Mouse (Mus musculus) neural tube, embryonic 12.5 days (tissue): ENCODE data around the gene Fam92b. TPM values are rescaled to one million over a fixed set of nuclear protein-coding genes. Genes with fewer than 3 reads are reported as not detected.

ENCODE experiments used
- ATAC-seq: fragments of 200-750 bp; cut with Nextera tagmentation; 2 replicates; pipeline ENCODE4 v1.8.0; 2017; ENCODE audit warnings: low read depth, mild to moderate bottlenecking, moderate TSS enrichment, moderate library complexity; ENCODE audit not compliant: low FRiP score
- H3K27ac ChIP-seq: fragments of 300-500 bp; sonication (generic); 2 replicates; pipeline ENCODE4 v1.5.1; 2016
- H3K27me3 ChIP-seq: fragments of 300-500 bp; sonication (generic); replicated peaks from 2 replicates; pipeline ENCODE4 v1.6.1; 2016; ENCODE audit warnings: mild to moderate bottlenecking
- H3K36me3 ChIP-seq: fragments of 300-500 bp; sonication (generic); 2 replicates; pipeline ENCODE4 v1.6.1; 2016; ENCODE audit warnings: mild to moderate bottlenecking
- H3K4me1 ChIP-seq: fragments of 300-500 bp; sonication (generic); 2 replicates; pipeline ENCODE4 v1.6.1; 2016
- H3K4me2 ChIP-seq: fragments of 300-500 bp; sonication (generic); replicated peaks from 2 replicates; pipeline ENCODE4 v1.6.1; 2016; ENCODE audit warnings: mild to moderate bottlenecking
- H3K4me3 ChIP-seq: fragments of 300-500 bp; sonication (generic); 2 replicates; pipeline ENCODE4 v1.5.1; 2016
- H3K9ac ChIP-seq: fragments of 300-500 bp; sonication (generic); 2 replicates; pipeline ENCODE4 v1.6.1; 2016; ENCODE audit warnings: mild to moderate bottlenecking
- H3K9me3 ChIP-seq: fragments of 300-500 bp; sonication (generic); 2 replicates; pipeline ENCODE4 v1.6.1; 2016; ENCODE audit warnings: mild to moderate bottlenecking
- WGBS: fragments of 180-500 bp; shearing (Covaris S2); methylation state at CpG from one replicate; pipeline ENCODE4 v1.1.7; 2016; 5-methylcytosine and 5-hydroxymethylcytosine counted together
- polyA plus RNA-seq: library from polyadenylated mRNA; unstranded; fragments of >200 nt; fragmentation: Nextera tagmentation; extraction: Ambion mirVana; gene quantifications from 2 replicates; pipeline ENCODE4 v1.2.1, GENCODE M21; 2016

Fam92b gene
- polyA plus RNA-seq = 0.89 and 1.3 TPM in 2 replicates

DNA sequence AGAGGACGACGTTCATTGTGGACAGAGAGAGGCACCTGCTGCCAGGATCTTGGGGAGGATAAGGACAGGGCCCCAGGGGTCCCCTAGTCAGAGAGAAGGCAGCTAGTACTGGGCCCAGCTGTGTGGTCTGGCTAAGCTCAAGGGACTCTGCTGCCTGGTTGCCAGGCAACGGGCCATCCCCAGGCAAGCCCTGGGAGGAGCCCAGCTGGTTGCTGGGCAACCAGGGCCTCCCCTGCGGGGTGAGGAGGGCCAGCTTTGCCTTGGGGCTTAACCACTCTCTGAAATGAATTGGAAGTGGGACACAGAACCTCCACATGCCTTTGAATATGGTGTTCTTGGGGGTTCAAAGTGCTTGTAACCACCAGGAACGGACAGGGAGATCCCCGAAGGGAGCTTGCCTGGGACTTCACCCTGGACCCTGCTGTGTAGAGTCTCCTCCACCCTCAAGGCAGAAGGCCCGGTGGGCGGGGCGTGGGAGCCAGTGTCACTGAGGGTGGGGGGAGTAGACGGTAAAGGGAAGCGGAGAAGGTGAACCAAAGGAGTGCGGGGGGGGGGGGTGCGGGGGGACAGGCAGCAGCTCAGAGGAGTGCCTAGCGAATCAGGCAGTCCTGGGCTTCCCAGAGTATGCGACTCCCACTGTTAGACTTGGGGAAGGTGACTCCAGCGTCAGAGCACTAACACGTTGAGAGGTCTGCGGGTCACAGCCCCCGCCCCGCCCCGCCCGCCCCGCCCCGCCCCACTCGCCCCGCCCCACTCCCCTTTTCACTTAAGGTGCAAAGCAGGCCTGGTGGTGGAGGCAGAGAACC, at the start of gene Fam92b:
TSS of gene Fam92b (minus strand) at position 149 of the 806 bp plus-strand sequence.
- H3K4me3 ChIP-seq = peak within 1 kb of the TSS; percentile 18; the same call in 1 of the 2 replicates
- H3K36me3 ChIP-seq = no peaks in the 10 kb centered on the region
- peak within 1 kb of the TSS; percentile 56 for H3K4me2 ChIP-seq
- no peaks in the 10 kb centered on the region for H3K9me3 ChIP-seq
- peak within 1 kb of the TSS; percentile 42; the same call in 1 of the 2 replicates for H3K9ac ChIP-seq
- peak within 1 kb of the TSS; percentile 76; the same call in 1 of the 2 replicates for H3K27ac ChIP-seq
- peaks cover 43% of the 10 kb centered on the region for H3K4me1 ChIP-seq
- peaks cover 16% of the 10 kb centered on the region for H3K27me3 ChIP-seq
- peak; percentile 87 for ATAC-seq
- WGBS = 0% methylated on average over 23 of the region's 26 CpGs

DNA sequence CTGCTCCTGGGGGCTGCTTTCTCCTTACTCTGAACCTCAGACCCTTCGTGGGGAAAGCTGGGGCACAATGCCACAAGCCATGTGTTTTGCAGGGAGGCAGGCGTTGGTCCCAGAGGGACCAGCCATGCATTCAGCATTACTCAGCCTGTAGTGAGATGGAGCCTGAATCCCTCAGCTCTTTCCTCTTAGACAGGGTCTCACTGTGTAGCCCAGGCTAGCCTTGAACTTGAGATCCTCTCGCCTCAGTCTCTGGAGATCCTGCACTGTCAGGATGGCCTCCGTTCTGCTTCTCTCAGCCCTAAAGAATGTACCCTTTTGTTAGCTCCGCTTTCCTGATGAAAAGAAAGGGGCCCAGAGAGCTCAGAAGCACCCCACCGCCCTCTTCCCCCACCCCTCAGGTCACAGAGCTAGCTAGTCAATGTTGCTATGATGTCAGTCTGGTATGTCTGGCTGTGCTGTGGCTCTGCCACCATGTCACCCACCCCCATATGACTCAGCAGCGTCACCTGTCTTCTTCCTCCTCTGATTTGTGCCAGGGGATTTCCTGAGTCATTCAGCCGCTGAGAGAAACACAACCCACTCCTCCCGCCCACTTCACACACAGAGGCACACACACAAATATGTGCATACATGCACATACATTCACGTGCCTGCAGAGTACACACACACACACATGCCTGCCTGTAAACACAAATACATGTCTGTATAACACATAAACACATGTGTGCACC, 48.3 kb upstream of the Fam92b start:
- no peak for ATAC-seq
- H3K36me3 ChIP-seq = no peaks in the 10 kb centered on the region
- no peak overlapping the region for H3K4me2 ChIP-seq
- H3K27me3 ChIP-seq = peaks cover 5% of the 10 kb centered on the region
- H3K4me3 ChIP-seq = no peak overlapping the region
- peaks cover 76% of the 10 kb centered on the region for H3K4me1 ChIP-seq
- no peaks in the 10 kb centered on the region for H3K9me3 ChIP-seq
- H3K27ac ChIP-seq = no peak overlapping the region; the same call in 1 of the 2 replicates
- 32% methylated on average over 10 of the region's 10 CpGs for WGBS
- H3K9ac ChIP-seq = 0 out of 2 replicates have a peak overlapping the region, but pooled peaks have one; percentile 6

DNA sequence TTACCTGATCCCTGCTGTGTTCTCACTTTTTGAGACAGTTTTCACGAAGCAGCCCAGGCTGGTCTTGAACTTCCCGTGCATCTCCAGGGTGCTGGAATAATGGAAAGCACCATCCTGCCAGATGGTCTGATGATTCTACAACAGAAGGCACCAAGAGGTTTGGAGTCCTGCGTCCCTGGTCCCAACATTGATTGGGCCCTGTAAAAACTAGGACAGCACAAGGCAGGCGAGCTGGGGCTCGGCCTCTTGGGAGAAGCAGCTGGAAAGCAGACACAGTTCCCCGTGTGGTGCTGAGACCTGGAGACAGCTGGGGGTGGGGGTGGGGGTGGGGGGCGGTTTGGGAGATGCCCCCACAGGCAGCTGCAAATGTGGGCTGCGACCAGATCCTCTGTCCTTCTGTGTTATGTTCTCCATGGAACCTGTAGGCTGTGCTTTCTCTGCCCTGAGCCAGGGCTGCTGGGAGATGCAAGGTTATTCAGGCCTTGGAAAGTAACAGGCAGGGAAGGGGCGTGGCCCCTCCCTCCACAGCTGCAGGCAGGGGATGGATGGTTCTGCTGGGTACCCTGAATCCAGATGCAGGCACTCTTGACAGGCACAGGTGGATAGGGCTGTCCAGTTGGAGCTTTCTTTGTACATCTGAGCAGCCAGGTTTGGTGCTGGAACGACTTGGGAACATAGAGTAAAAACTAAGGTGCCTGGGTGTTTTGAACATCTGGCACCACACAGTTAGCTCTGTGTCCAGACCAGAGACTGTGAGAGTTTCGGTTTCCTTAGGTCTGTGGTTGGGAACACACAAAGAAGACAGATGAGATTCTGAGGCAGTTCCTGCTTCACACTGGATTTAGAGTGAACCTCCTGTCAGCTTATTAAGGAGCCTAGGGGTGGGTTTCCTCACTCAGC, 47.5 kb upstream of the Fam92b start:
- H3K4me3 ChIP-seq = no peak overlapping the region
- H3K36me3 ChIP-seq = no peaks in the 10 kb centered on the region
- ATAC-seq = no peak
- peaks cover 5% of the 10 kb centered on the region; the same call in 1 of the 2 replicates for H3K27me3 ChIP-seq
- H3K4me2 ChIP-seq = no peak overlapping the region
- H3K4me1 ChIP-seq = peaks cover 73% of the 10 kb centered on the region
- H3K9me3 ChIP-seq = no peaks in the 10 kb centered on the region
- H3K9ac ChIP-seq = 0 out of 2 replicates have a peak overlapping the region, but pooled peaks have one; percentile 6
- H3K27ac ChIP-seq = no peak overlapping the region; the same call in 1 of the 2 replicates
- WGBS = 43% methylated on average over 11 of the region's 11 CpGs

DNA sequence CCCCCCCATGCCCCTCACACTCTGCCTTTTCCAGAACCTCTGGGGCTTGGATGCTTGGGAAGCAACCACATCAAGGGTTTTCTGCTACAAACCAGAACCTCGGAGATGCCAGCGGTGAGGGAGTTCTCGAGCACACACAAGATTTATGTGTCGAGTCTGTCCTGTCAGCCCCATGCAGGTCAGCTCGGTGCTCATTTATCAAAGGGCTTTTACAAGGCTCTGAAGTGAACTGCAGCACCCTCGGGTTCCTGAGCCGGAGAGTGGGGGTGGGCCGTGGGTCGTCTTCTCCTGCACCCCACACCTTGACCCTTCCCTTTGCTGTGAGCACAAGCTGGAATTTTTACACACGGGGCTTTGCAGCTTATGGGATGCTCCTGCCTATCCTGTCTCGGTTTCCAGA, 45.3 kb upstream of the Fam92b start:
- Histone ChIP-seq H3K4me1 (peaks cover 62% of the 10 kb centered on the region), H3K9ac (0 out of 2 replicates have a peak overlapping the region, but pooled peaks have one; percentile 13)

DNA sequence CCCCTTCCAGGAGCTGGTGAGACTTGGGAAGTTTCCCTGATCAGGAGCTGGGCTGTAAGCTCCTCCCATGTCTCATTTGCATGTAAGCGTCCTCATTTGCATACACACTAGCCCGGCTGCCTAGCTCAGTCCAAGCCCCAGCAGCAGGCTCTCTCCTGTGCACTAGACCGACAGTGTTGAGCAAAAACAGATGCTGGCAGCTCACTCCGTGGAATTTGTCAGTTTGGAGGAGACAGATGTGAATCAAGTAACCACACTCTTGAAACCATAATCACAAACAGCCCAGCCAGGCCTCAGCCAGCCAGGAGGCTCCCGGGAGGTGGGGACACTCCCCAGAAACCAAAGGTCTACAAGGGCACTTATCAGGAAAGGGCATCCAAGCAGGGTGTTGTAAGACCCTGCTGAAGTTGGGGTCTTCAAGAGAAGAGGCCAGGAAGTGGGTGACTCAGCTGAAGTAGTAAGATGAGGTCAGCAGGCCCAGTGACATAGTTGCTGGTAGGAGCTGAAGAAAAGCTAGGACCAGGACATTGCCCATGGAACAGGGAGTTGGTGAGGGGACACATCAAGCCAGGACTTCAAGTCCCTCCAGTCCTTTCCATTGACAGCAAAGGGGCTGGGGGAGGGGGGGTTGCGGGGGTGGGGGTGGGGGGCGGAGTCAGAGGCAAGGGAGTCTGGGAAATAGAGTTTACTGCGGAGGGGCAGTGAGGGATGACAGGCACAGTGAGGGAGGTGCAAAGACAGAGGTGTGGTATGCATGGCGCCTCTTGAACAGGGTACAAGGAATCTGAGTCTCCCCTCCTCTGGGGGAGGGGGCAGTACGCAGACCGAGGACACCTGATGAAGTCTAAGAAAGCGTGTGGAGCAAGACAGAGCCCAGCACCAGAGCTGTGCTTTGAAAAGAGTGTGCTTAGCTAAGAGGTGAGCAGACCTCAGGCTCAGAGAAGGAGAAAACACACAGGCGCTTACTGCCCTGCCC, 39.9 kb upstream of the Fam92b start:
- Histone ChIP-seq H3K27ac (no peak overlapping the region), H3K4me2 (peak overlapping the region; percentile 31; the same call in 1 of the 2 replicates), H3K4me1 (peaks cover 40% of the 10 kb centered on the region), H3K27me3 (no peaks in the 10 kb centered on the region), H3K9me3 (no peaks in the 10 kb centered on the region), H3K4me3 (no peak overlapping the region), H3K9ac (no peak overlapping the region), H3K36me3 (no peaks in the 10 kb centered on the region)
- 23% methylated on average over 13 of the region's 13 CpGs for WGBS
- peak; percentile 82 for ATAC-seq

More for the DNA sequence above, 45.3 kb upstream of the Fam92b start:
- Histone ChIP-seq H3K27me3 (no peaks in the 10 kb centered on the region), H3K4me2 (peak overlapping the region; percentile 20), H3K4me3 (no peak overlapping the region), H3K36me3 (no peaks in the 10 kb centered on the region), H3K9me3 (no peaks in the 10 kb centered on the region), H3K27ac (peak overlapping the region; percentile 37; the same call in 1 of the 2 replicates)
- WGBS = 9% methylated on average over 11 of the region's 11 CpGs
- ATAC-seq = no peak

DNA sequence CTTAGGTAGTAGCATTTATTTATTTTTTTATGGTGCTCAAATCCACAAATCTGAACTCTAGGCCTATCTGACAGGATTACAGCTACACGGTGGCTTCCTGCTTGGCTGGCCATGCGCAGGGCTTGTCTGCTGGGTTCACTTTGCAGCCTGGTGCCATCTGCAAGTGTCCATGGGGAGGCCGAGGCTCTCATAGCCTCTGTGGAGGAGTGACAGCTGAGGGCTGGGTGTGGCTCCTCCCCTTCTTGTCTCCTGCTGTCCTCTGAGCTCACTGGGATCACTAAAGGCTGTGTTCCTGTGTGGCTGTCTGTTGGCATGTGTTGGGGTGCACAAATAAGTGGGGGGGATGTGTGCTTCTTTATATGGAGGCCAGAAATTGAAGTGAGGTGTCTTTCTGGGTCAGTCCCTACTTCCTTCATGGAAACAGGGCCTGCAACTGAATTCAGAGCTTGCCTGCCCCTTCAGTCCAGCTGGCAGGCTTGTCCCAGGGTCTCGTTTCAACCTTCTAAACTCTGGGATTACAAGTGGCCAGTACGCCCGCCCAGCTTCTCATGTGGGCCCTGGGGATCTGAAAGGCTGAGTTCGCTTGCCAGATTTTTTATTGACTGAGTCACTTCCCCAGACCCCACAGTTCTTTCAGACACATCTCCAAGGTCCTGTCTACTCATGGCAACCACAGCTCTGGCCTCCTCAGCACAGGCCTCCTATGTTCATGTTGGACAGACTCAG, 38.3 kb upstream of the Fam92b start:
- no peaks in the 10 kb centered on the region for H3K9me3 ChIP-seq
- H3K36me3 ChIP-seq = no peaks in the 10 kb centered on the region
- H3K4me1 ChIP-seq = peaks cover 46% of the 10 kb centered on the region
- no peak for ATAC-seq
- no peak overlapping the region for H3K4me3 ChIP-seq
- 44% methylated on average over 7 of the region's 7 CpGs for WGBS
- H3K27ac ChIP-seq = no peak overlapping the region
- no peak overlapping the region for H3K4me2 ChIP-seq
- H3K9ac ChIP-seq = no peak overlapping the region
- no peaks in the 10 kb centered on the region for H3K27me3 ChIP-seq

DNA sequence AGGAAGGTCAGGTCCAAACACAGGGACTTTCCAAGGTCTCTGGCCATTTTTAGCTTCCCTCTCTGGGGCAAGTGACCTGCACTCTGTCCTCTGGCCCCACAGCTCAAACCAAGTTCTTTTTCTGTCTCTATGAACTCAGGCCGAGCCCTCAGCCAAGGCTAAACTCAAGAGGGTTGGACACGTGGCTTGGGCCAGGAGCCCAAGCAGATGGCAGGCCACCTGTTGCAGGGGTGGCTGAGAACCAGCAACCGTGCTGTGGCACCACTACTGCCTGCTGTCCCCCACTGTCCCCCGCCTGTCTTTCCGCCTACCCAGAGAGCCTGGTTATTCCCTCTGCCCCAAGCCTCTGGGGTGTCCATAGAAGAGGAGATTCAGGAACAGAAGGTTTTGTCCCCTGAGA, 36.7 kb upstream of the Fam92b start:
- H3K4me2 ChIP-seq = no peak overlapping the region
- no peaks in the 10 kb centered on the region for H3K27me3 ChIP-seq
- no peak overlapping the region for H3K9ac ChIP-seq
- H3K36me3 ChIP-seq = no peaks in the 10 kb centered on the region
- H3K4me1 ChIP-seq = peaks cover 42% of the 10 kb centered on the region
- 71% methylated on average over 5 of the region's 5 CpGs for WGBS
- no peak overlapping the region for H3K4me3 ChIP-seq
- no peak for ATAC-seq
- no peaks in the 10 kb centered on the region for H3K9me3 ChIP-seq
- no peak overlapping the region for H3K27ac ChIP-seq

DNA sequence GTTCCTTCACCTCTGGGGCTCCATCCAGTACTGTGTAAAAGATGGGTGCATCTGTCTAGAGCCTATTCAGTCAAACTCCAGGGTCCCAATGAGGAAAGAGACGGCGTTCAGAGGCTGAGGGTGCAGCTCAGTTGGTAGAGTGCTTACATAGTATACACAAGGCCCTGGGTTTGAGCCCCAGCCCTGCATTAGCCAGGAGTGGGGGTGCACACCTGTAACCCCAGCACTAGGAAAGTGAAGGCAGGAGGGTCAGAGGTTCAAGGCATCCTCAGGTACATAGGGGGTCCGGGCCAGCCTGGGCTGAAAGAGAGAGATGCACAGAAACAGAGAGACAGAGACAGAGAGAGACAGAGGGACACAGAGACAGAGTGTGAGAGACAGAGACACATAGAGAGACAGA, 36.0 kb upstream of the Fam92b start:
- Histone ChIP-seq H3K9me3 (no peaks in the 10 kb centered on the region), H3K4me1 (peaks cover 42% of the 10 kb centered on the region), H3K9ac (no peak overlapping the region), H3K4me2 (no peak overlapping the region), H3K4me3 (no peak overlapping the region), H3K27me3 (no peaks in the 10 kb centered on the region), H3K36me3 (no peaks in the 10 kb centered on the region), H3K27ac (no peak overlapping the region)
- 82% methylated on average over 3 of the region's 3 CpGs for WGBS
- no peak for ATAC-seq

DNA sequence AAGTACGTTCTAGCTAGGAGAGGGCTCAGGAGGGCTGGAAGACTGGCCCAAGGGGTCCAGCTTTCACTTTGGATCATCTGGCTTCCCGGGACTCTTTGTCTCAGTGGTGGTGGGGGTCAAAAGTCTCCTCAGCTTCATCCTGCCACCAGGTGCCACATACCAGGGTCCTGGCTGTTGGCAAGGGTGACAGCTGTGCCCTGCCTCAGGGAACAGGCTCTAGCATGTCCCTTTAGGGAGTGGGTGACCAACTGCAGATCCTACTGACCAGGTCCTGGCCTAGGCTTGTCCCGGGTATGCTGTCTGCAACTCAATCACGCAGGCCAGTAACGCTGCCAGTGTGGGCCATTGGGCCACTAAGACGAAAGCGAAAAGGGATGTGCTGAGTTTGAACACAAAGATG, 35.3 kb upstream of the Fam92b start:
- ATAC-seq = no peak
- Histone ChIP-seq H3K9me3 (no peaks in the 10 kb centered on the region), H3K36me3 (no peaks in the 10 kb centered on the region), H3K4me1 (peaks cover 43% of the 10 kb centered on the region), H3K9ac (no peak overlapping the region), H3K27me3 (no peaks in the 10 kb centered on the region), H3K4me3 (no peak overlapping the region), H3K27ac (no peak overlapping the region), H3K4me2 (no peak overlapping the region)
- WGBS = 86% methylated on average over 7 of the region's 7 CpGs

DNA sequence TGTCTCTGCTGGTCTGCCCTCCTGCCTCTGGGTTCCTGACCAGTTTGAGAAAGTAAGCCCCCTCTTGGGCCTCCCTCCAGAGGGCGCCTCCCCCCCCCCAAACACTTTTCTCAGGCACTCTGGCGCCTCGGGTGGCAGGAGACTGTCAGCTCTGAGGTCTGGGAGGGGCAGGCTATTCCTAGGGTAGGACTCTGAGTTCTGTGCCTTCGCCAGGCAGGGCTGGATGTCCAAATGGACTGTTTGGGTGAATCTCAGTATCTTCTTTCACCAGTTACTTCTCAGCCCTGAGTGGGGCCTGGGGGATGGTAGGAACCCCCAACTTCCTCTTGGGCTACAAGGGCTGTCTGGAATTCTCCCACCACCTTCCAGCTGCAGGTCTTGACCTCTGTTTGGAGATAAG, 34.1 kb upstream of the Fam92b start:
- no peak for ATAC-seq
- Histone ChIP-seq H3K4me3 (no peak overlapping the region), H3K4me2 (no peak overlapping the region), H3K9me3 (no peaks in the 10 kb centered on the region), H3K9ac (no peak overlapping the region), H3K27ac (no peak overlapping the region), H3K27me3 (no peaks in the 10 kb centered on the region), H3K36me3 (no peaks in the 10 kb centered on the region), H3K4me1 (peaks cover 32% of the 10 kb centered on the region)
- WGBS = 7% methylated on average over 4 of the region's 4 CpGs
